Mouse (Mus musculus) gastrocnemius, postnatal 10 days (tissue): ENCODE results near the gene Nacc1. TPM values are rescaled to one million over a fixed set of nuclear protein-coding genes. Genes with fewer than 3 reads are reported as not detected.

ENCODE experiments used
- DNase-seq: peaks from one replicate; pipeline ENCODE4 v3.0.0; 2021; ENCODE audit warnings: mixed read lengths
- total RNA-seq, 2 experiments: library from RNA; stranded (reverse); gene quantifications; 2 replicates each; pipeline ENCODE4 v1.2.3; 2021

Nacc1 gene
- total RNA-seq, 2 experiments from 2014 or later = 38.2 to 39.1 TPM

GRCm38 (mm10) chr8:84664566-84665384 lies 22.9 kb downstream of the Nacc1 start:
- DNase-seq = peak; percentile 65

- peak; percentile 97 for DNase-seq
Observed at GRCm38 (mm10) chr8:84663483-84664327, 24.0 kb downstream of the Nacc1 start.

- DNase-seq = peak; percentile 90
Observed at GRCm38 (mm10) chr8:84662581-84663065, 25.0 kb downstream of the Nacc1 start, which contains the start of gene Ier2. Ier2 (minus strand) TSS chr8:84662852.

GRCm38 (mm10) chr8:84661961-84662571 lies 25.6 kb downstream of the Nacc1 start:
- DNase-seq = peak; percentile 50

GRCm38 (mm10) chr8:84661458-84661871 lies 26.2 kb downstream of the Nacc1 start:
- peak; percentile 80 for DNase-seq

- peak; percentile 58 for DNase-seq
Observed at GRCm38 (mm10) chr8:84660819-84661457, 26.7 kb downstream of the Nacc1 start.

- peak; percentile 41 for DNase-seq
Observed at GRCm38 (mm10) chr8:84659936-84660818, 27.5 kb downstream of the Nacc1 start.

- DNase-seq = no peak
Observed at GRCm38 (mm10) chr8:84658951-84659350, 28.7 kb downstream of the Nacc1 start.

- DNase-seq = no peak
Observed at GRCm38 (mm10) chr8:84657680-84658079, 30.0 kb downstream of the Nacc1 start.

GRCm38 (mm10) chr8:84657203-84657602 lies 30.5 kb downstream of the Nacc1 start:
- DNase-seq = no peak

- peak; percentile 49 for DNase-seq
Observed at GRCm38 (mm10) chr8:84656641-84657126, 31.0 kb downstream of the Nacc1 start.

GRCm38 (mm10) chr8:84656191-84656525 lies 31.5 kb downstream of the Nacc1 start:
- DNase-seq = no peak

- DNase-seq = no peak
Observed at GRCm38 (mm10) chr8:84655336-84656190, 32.1 kb downstream of the Nacc1 start.

GRCm38 (mm10) chr8:84654597-84654996 lies 33.1 kb downstream of the Nacc1 start:
- DNase-seq = no peak

- no peak for DNase-seq
Observed at GRCm38 (mm10) chr8:84653092-84653631, 34.5 kb downstream of the Nacc1 start.

- no peak for DNase-seq
Observed at GRCm38 (mm10) chr8:84650213-84650612, 37.4 kb downstream of the Nacc1 start.

GRCm38 (mm10) chr8:84647461-84647901 lies 40.2 kb downstream of the Nacc1 start:
- no peak for DNase-seq

- no peak for DNase-seq
Observed at GRCm38 (mm10) chr8:84646800-84647199, 40.9 kb downstream of the Nacc1 start.

- no peak for DNase-seq
Observed at GRCm38 (mm10) chr8:84643019-84643418, 44.6 kb downstream of the Nacc1 start.
